Mouse (Mus musculus) midbrain, embryonic 10.5 days (tissue): ENCODE measurements around the gene Tspan5. TPM values are rescaled to one million over a fixed set of nuclear protein-coding genes. Genes with fewer than 3 reads are reported as not detected.

Experiments used
- DNase-seq: peaks from one replicate; pipeline ENCODE4 v3.0.0-alpha.2; 2017; ENCODE audit warnings: low spot score
- H3K27ac ChIP-seq: fragments of 300-500 bp; sonication (generic); replicated peaks from 2 replicates; pipeline ENCODE4 v1.5.1; 2016; ENCODE audit warnings: mild to moderate bottlenecking
- H3K27me3 ChIP-seq: fragments of 300-500 bp; sonication (generic); 2 replicates; pipeline ENCODE4 v1.6.1; 2016; ENCODE audit warnings: low read depth, mild to moderate bottlenecking; ENCODE audit not compliant: poor library complexity, severe bottlenecking
- H3K36me3 ChIP-seq: fragments of 300-500 bp; sonication (generic); 2 replicates; pipeline ENCODE4 v1.6.1; 2016; ENCODE audit warnings: mild to moderate bottlenecking, moderate library complexity
- H3K4me1 ChIP-seq: fragments of 300-500 bp; sonication (generic); 2 replicates; pipeline ENCODE4 v1.6.1; 2016
- H3K4me3 ChIP-seq: fragments of 300-500 bp; sonication (generic); 2 replicates; pipeline ENCODE4 v1.5.1; 2016; ENCODE audit warnings: mild to moderate bottlenecking, moderate library complexity
- H3K9me3 ChIP-seq: fragments of 300-500 bp; sonication (generic); replicated peaks from 2 replicates; pipeline ENCODE4 v1.6.1; 2016; ENCODE audit warnings: mild to moderate bottlenecking
- WGBS: fragments of 180-500 bp; shearing (Covaris S2); methylation state at CpG from one replicate; pipeline ENCODE4 v1.1.7; 2016; 5-methylcytosine and 5-hydroxymethylcytosine counted together
- polyA plus RNA-seq: library from polyadenylated mRNA; unstranded; fragments of >200 nt; fragmentation: Nextera tagmentation; extraction: Ambion mirVana; gene quantifications from 2 replicates; pipeline ENCODE4 v1.2.1, GENCODE M21; 2016

Gene Tspan5
- polyA plus RNA-seq, 1 experiment from 2014 or later, result 28.1 TPM

GRCm38 (mm10) chr3:138747035-138747434, 5.0 kb downstream of the Tspan5 start:
- Histone ChIP-seq H3K27ac (no peak overlapping the region), H3K9me3 (no peaks in the 10 kb centered on the region), H3K27me3 (no peaks in the 10 kb centered on the region), H3K36me3 (no peaks in the 10 kb centered on the region), H3K4me3 (no peak overlapping the region), H3K4me1 (peaks cover 42% of the 10 kb centered on the region)
- WGBS, result 91% methylated on average over 5 of the region's 5 CpGs
- no peak for DNase-seq

- no peaks in the 10 kb centered on the region for H3K9me3 ChIP-seq
- no peak for DNase-seq
- H3K27me3 ChIP-seq, result no peaks in the 10 kb centered on the region
- 96% methylated on average over 5 of the region's 5 CpGs for WGBS
- H3K4me1 ChIP-seq, result peaks cover 49% of the 10 kb centered on the region
- H3K27ac ChIP-seq, result no peak overlapping the region
- H3K36me3 ChIP-seq, result no peaks in the 10 kb centered on the region
- H3K4me3 ChIP-seq, result no peak overlapping the region
Measured at GRCm38 (mm10) chr3:138747985-138748384, 6.0 kb downstream of the Tspan5 start.

GRCm38 (mm10) chr3:138749645-138750044, 7.7 kb downstream of the Tspan5 start:
- no peak overlapping the region for H3K4me3 ChIP-seq
- H3K36me3 ChIP-seq, result no peaks in the 10 kb centered on the region
- DNase-seq, result no peak
- H3K9me3 ChIP-seq, result no peaks in the 10 kb centered on the region
- WGBS, result 90% methylated on average over 9 of the region's 9 CpGs
- no peaks in the 10 kb centered on the region for H3K27me3 ChIP-seq
- peaks cover 42% of the 10 kb centered on the region for H3K4me1 ChIP-seq
- H3K27ac ChIP-seq, result no peak overlapping the region

GRCm38 (mm10) chr3:138751328-138751727, 9.3 kb downstream of the Tspan5 start:
- 84% methylated on average over 5 of the region's 5 CpGs for WGBS

GRCm38 (mm10) chr3:138752056-138752455, 10.1 kb downstream of the Tspan5 start:
- 79% methylated on average over 5 of the region's 5 CpGs for WGBS
- Histone ChIP-seq H3K36me3 (peaks cover 9% of the 10 kb centered on the region), H3K27me3 (no peaks in the 10 kb centered on the region), H3K27ac (no peak overlapping the region), H3K9me3 (no peaks in the 10 kb centered on the region), H3K4me3 (no peak overlapping the region), H3K4me1 (peaks cover 34% of the 10 kb centered on the region)
- no peak for DNase-seq

More at GRCm38 (mm10) chr3:138751328-138751727, 9.3 kb downstream of the Tspan5 start:
- Histone ChIP-seq H3K9me3 (no peaks in the 10 kb centered on the region), H3K27me3 (no peaks in the 10 kb centered on the region), H3K4me3 (no peak overlapping the region), H3K4me1 (peaks cover 34% of the 10 kb centered on the region), H3K36me3 (peaks cover 6% of the 10 kb centered on the region; the same call in 1 of the 2 replicates), H3K27ac (no peak overlapping the region)
- no peak for DNase-seq

GRCm38 (mm10) chr3:138752769-138753168, 10.8 kb downstream of the Tspan5 start:
- WGBS, result 72% methylated on average over 3 of the region's 3 CpGs
- Histone ChIP-seq H3K4me3 (no peak overlapping the region), H3K9me3 (no peaks in the 10 kb centered on the region), H3K27me3 (no peaks in the 10 kb centered on the region), H3K36me3 (peaks cover 9% of the 10 kb centered on the region), H3K27ac (no peak overlapping the region), H3K4me1 (peaks cover 34% of the 10 kb centered on the region)
- no peak for DNase-seq

GRCm38 (mm10) chr3:138753182-138753885, 11.3 kb downstream of the Tspan5 start:
- Histone ChIP-seq H3K27me3 (no peaks in the 10 kb centered on the region), H3K27ac (0 out of 2 replicates have a peak overlapping the region, but pooled peaks have one; percentile 46), H3K36me3 (peaks cover 9% of the 10 kb centered on the region), H3K4me1 (peaks cover 34% of the 10 kb centered on the region), H3K4me3 (no peak overlapping the region), H3K9me3 (no peaks in the 10 kb centered on the region)
- 61% methylated on average over 12 of the region's 12 CpGs for WGBS
- DNase-seq, result no peak

GRCm38 (mm10) chr3:138754328-138754727, 12.3 kb downstream of the Tspan5 start:
- no peak overlapping the region for H3K4me3 ChIP-seq
- no peaks in the 10 kb centered on the region for H3K27me3 ChIP-seq
- H3K36me3 ChIP-seq, result peaks cover 9% of the 10 kb centered on the region
- WGBS, result 91% methylated on average over 5 of the region's 5 CpGs
- H3K4me1 ChIP-seq, result peaks cover 44% of the 10 kb centered on the region
- no peak overlapping the region for H3K27ac ChIP-seq
- DNase-seq, result no peak
- H3K9me3 ChIP-seq, result no peaks in the 10 kb centered on the region

GRCm38 (mm10) chr3:138757283-138757682, 15.3 kb downstream of the Tspan5 start:
- Histone ChIP-seq H3K4me1 (peaks cover 50% of the 10 kb centered on the region), H3K27ac (no peak overlapping the region), H3K36me3 (peaks cover 9% of the 10 kb centered on the region), H3K27me3 (no peaks in the 10 kb centered on the region), H3K4me3 (no peak overlapping the region), H3K9me3 (no peaks in the 10 kb centered on the region)
- no peak for DNase-seq
- 88% methylated on average over 2 of the region's 2 CpGs for WGBS

GRCm38 (mm10) chr3:138759968-138760684, 18.1 kb downstream of the Tspan5 start:
- Histone ChIP-seq H3K9me3 (no peaks in the 10 kb centered on the region), H3K4me3 (no peak overlapping the region), H3K27ac (peak overlapping the region; percentile 28; the same call in 1 of the 2 replicates), H3K27me3 (no peaks in the 10 kb centered on the region), H3K4me1 (peaks cover 38% of the 10 kb centered on the region), H3K36me3 (peaks cover 18% of the 10 kb centered on the region)
- DNase-seq, result no peak
- WGBS, result 32% methylated on average over 9 of the region's 9 CpGs

GRCm38 (mm10) chr3:138760685-138761119, 18.7 kb downstream of the Tspan5 start:
- DNase-seq, result no peak

GRCm38 (mm10) chr3:138761531-138761930, 19.5 kb downstream of the Tspan5 start:
- Histone ChIP-seq H3K4me3 (no peak overlapping the region), H3K27me3 (no peaks in the 10 kb centered on the region), H3K27ac (no peak overlapping the region), H3K9me3 (no peaks in the 10 kb centered on the region), H3K36me3 (peaks cover 14% of the 10 kb centered on the region), H3K4me1 (peaks cover 38% of the 10 kb centered on the region)
- DNase-seq, result no peak
- 90% methylated on average over 13 of the region's 13 CpGs for WGBS

More at GRCm38 (mm10) chr3:138760685-138761119, 18.7 kb downstream of the Tspan5 start:
- Histone ChIP-seq H3K27ac (peak overlapping the region; percentile 28; the same call in 1 of the 2 replicates), H3K36me3 (peaks cover 14% of the 10 kb centered on the region), H3K9me3 (no peaks in the 10 kb centered on the region), H3K27me3 (no peaks in the 10 kb centered on the region), H3K4me1 (peaks cover 38% of the 10 kb centered on the region), H3K4me3 (no peak overlapping the region)
- 56% methylated on average over 11 of the region's 11 CpGs for WGBS

- peaks cover 36% of the 10 kb centered on the region for H3K4me1 ChIP-seq
- no peak for DNase-seq
Measured at GRCm38 (mm10) chr3:138763941-138764340, 21.9 kb downstream of the Tspan5 start.

More at GRCm38 (mm10) chr3:138763941-138764340, 21.9 kb downstream of the Tspan5 start:
- WGBS, result 90% methylated on average over 9 of the region's 9 CpGs
- no peaks in the 10 kb centered on the region for H3K27me3 ChIP-seq
- H3K27ac ChIP-seq, result no peak overlapping the region
- H3K9me3 ChIP-seq, result no peaks in the 10 kb centered on the region
- peaks cover 10% of the 10 kb centered on the region for H3K36me3 ChIP-seq
- H3K4me3 ChIP-seq, result no peak overlapping the region
